Mouse (Mus musculus) testis, adult 2 months (tissue): ENCODE results near the gene Rnf24.
"Not testable (repeated sequence)": the region's sequence is repeated elsewhere in the genome, so short reads cannot be mapped to it uniquely, and the experiment has no call there.

Source experiments
- CTCF ChIP-seq: fragments of 200-500 bp; IDR thresholded peaks from 2 replicates; pipeline ENCODE4 v1.5.1; 2012; ENCODE audit warnings: low read depth, mild to moderate bottlenecking, inconsistent platforms, low read length, moderate library complexity; ENCODE audit not compliant: control insufficient read depth, insufficient read depth, insufficient replicate concordance
- POLR2A ChIP-seq: fragments of 200-500 bp; IDR thresholded peaks from 2 replicates; pipeline ENCODE4 v1.6.1; 2012; ENCODE audit warnings: low read depth, mild to moderate bottlenecking, inconsistent platforms, low read length, moderate library complexity; ENCODE audit not compliant: control insufficient read depth

DNA sequence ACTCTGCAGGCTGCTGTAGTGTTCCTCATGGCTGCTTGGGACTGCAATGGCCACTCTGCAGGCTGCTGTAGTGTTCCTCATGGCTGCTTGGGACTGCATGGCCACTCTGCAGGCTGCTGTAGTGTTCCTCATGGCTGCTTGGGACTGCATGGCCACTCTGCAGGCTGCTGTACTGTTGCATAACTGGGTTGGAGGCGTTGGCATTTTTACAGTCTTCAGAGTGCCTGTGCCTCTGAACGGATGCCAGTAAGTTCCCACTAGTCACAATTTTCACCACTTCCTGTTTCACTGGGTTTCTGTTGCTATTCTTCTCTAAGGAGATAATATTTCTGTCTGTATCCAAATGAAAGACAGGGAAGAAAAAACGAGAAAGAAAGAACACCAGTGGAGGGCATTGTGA lies 31.5 kb downstream of the Rnf24 start:
- TF ChIP-seq CTCF, POLR2A: not testable (repeated sequence)
